Mouse (Mus musculus): ENCODE measurements around the gene Car11. TPM values are rescaled to one million over a fixed set of nuclear protein-coding genes. Genes with fewer than 3 reads are reported as not detected.
"Not testable (repeated sequence)": the region's sequence is repeated elsewhere in the genome, so short reads cannot be mapped to it uniquely, and the experiment has no call there.

Car11 gene
- 100 to 1,000 TPM; 184 to 211 TPM for total RNA-seq (2021)
- long read RNA-seq, experiment 1, transcript Car11-201 (9 exons, 1,585 nt) = major isoform, 91 of 129 reads
- long read RNA-seq, experiment 1, partial matches to known transcripts = 10 of 129 reads
- long read RNA-seq, experiment 1, other reads (novel, unspliced or antisense) = 28 of 129 reads
- long read RNA-seq, experiment 2, transcript Car11-201 (9 exons, 1,585 nt) = major isoform, 98 of 176 reads
- long read RNA-seq, experiment 2, partial matches to known transcripts = 31 of 176 reads
- long read RNA-seq, experiment 2, other reads (novel, unspliced or antisense) = 46 of 176 reads

GRCm38 (mm10) chr7:45699523-45700141, at the start of gene Car11:
Gene Car11, plus strand, starts transcription at chr7:45699843.
- DNase-seq (ENCODE audit: low spot score in 2 of 2) = no peak
- no peak for TF ChIP-seq CTCF (conservative IDR thresholded peaks at IDR 0.05)
- peak within 1 kb of the TSS; percentile 57 for H3K4me3 ChIP-seq
- H3K27ac ChIP-seq = peak within 1 kb of the TSS; percentile 98

GRCm38 (mm10) chr7:45650484-45650883, 49.2 kb upstream of the Car11 start:
- DNase-seq (ENCODE audit: low spot score in 2 of 2); H3K27ac ChIP-seq; H3K4me3 ChIP-seq: not testable (repeated sequence)

- no peak for DNase-seq (ENCODE audit: low spot score in 2 of 2)
- no peak overlapping the region for H3K4me3 ChIP-seq
- TF ChIP-seq CTCF (conservative IDR thresholded peaks at IDR 0.05) = no peak
- H3K27ac ChIP-seq = no peak overlapping the region
Measured at GRCm38 (mm10) chr7:45654424-45655047, 45.1 kb upstream of the Car11 start.

GRCm38 (mm10) chr7:45660746-45661478, 38.7 kb upstream of the Car11 start:
- no peak for TF ChIP-seq CTCF (conservative IDR thresholded peaks at IDR 0.05)
- H3K27ac ChIP-seq = no peak overlapping the region
- no peak for DNase-seq (ENCODE audit: low spot score in 2 of 2)
- no peak overlapping the region for H3K4me3 ChIP-seq

GRCm38 (mm10) chr7:45661702-45662101, 37.9 kb upstream of the Car11 start:
- not testable (repeated sequence) for H3K27ac ChIP-seq; DNase-seq (ENCODE audit: low spot score in 2 of 2); H3K4me3 ChIP-seq

GRCm38 (mm10) chr7:45665303-45666138, 34.1 kb upstream of the Car11 start:
- no peak for TF ChIP-seq CTCF (conservative IDR thresholded peaks at IDR 0.05)
- Histone ChIP-seq H3K27ac (no peak overlapping the region), H3K4me3 (no peak overlapping the region)

GRCm38 (mm10) chr7:45666161-45666560, 33.5 kb upstream of the Car11 start, which contains the start of gene Fut2:
Gene Fut2, minus strand, starts transcription at chr7:45666394.
- H3K27ac ChIP-seq = peak within 1 kb of the TSS; percentile 61; the same call in 1 of the 2 replicates
- no peak for DNase-seq (ENCODE audit: low spot score in 2 of 2)
- no peak for TF ChIP-seq CTCF (conservative IDR thresholded peaks at IDR 0.05)
- H3K4me3 ChIP-seq = no peak within 1 kb of the TSS

More at GRCm38 (mm10) chr7:45665303-45666138, 34.1 kb upstream of the Car11 start:
- DNase-seq (ENCODE audit: low spot score in 2 of 2) = no peak

- DNase-seq (ENCODE audit: low spot score in 2 of 2) = peak in 1 of 2 experiments; percentile 61
- TF ChIP-seq CTCF (conservative IDR thresholded peaks at IDR 0.05) = no peak
- Histone ChIP-seq H3K27ac (peak overlapping the region; percentile 61; the same call in 1 of the 2 replicates), H3K4me3 (no peak overlapping the region)
Measured at GRCm38 (mm10) chr7:45667761-45668160, 31.9 kb upstream of the Car11 start.

GRCm38 (mm10) chr7:45668921-45669320, 30.7 kb upstream of the Car11 start:
- peak; percentile 54 for TF ChIP-seq CTCF (conservative IDR thresholded peaks at IDR 0.05)
- Histone ChIP-seq H3K4me3 (no peak overlapping the region), H3K27ac (no peak overlapping the region)
- no peak for DNase-seq (ENCODE audit: low spot score in 2 of 2)

- H3K27ac ChIP-seq = no peak overlapping the region
- no peak for TF ChIP-seq CTCF (conservative IDR thresholded peaks at IDR 0.05)
- no peak for DNase-seq (ENCODE audit: low spot score in 2 of 2)
- H3K4me3 ChIP-seq = no peak overlapping the region
Measured at GRCm38 (mm10) chr7:45677627-45678295, 21.9 kb upstream of the Car11 start.

GRCm38 (mm10) chr7:45678513-45678912, 21.1 kb upstream of the Car11 start:
- no peak overlapping the region for H3K4me3 ChIP-seq
- TF ChIP-seq CTCF (conservative IDR thresholded peaks at IDR 0.05) = no peak
- DNase-seq (ENCODE audit: low spot score in 2 of 2) = no peak
- no peak overlapping the region for H3K27ac ChIP-seq
